Mouse (Mus musculus) lung, postnatal 4 days (tissue): ENCODE measurements around the gene Eif4enif1.
"Not testable (repeated sequence)": the region's sequence is repeated elsewhere in the genome, so short reads cannot be mapped to it uniquely, and the experiment has no call there.

Experiments
- DNase-seq, 2 experiments: peaks; one replicate each; pipeline ENCODE4 v3.0.0; 2021

Eif4enif1 gene

GRCm38 (mm10) chr11:3202231-3202701 lies at the start of gene Eif4enif1:
Gene Eif4enif1 (plus strand): TSS chr11:3202392.
- DNase-seq, result peak; percentile 94

- peak; percentile 70 to 82 for DNase-seq
These were observed 48.4 kb upstream of the Eif4enif1 start for GRCm38 (mm10) chr11:3153666-3154397.

GRCm38 (mm10) chr11:3156991-3157390 lies 45.2 kb upstream of the Eif4enif1 start:
- not testable (repeated sequence) for DNase-seq

GRCm38 (mm10) chr11:3157996-3158395 lies 44.2 kb upstream of the Eif4enif1 start:
- peak in 1 of 2 experiments; percentile 33 for DNase-seq

- DNase-seq, result not testable (repeated sequence)
These were observed 43.4 kb upstream of the Eif4enif1 start for GRCm38 (mm10) chr11:3158800-3159199.

- peak; percentile 61 to 79 for DNase-seq
These were observed 40.8 kb upstream of the Eif4enif1 start for GRCm38 (mm10) chr11:3161370-3161769.

- peak; percentile 76 to 78 for DNase-seq
These were observed 39.8 kb upstream of the Eif4enif1 start for GRCm38 (mm10) chr11:3162236-3162897.

GRCm38 (mm10) chr11:3163122-3163521 lies 39.1 kb upstream of the Eif4enif1 start:
- peak in 1 of 2 experiments; percentile 59 for DNase-seq

GRCm38 (mm10) chr11:3163661-3164060 lies 38.5 kb upstream of the Eif4enif1 start:
- DNase-seq, result not testable (repeated sequence)

- not testable (repeated sequence) for DNase-seq
These were observed 36.9 kb upstream of the Eif4enif1 start for GRCm38 (mm10) chr11:3165210-3165782.

GRCm38 (mm10) chr11:3166321-3166720 lies 35.9 kb upstream of the Eif4enif1 start:
- DNase-seq, result peak in 1 of 2 experiments; percentile 49

- DNase-seq, result not testable (repeated sequence)
These were observed 35.1 kb upstream of the Eif4enif1 start for GRCm38 (mm10) chr11:3167129-3167528.

- peak; percentile 66 to 71 for DNase-seq
These were observed 34.6 kb upstream of the Eif4enif1 start for GRCm38 (mm10) chr11:3167571-3168001.

- peak; percentile 56 to 71 for DNase-seq
These were observed 33.1 kb upstream of the Eif4enif1 start for GRCm38 (mm10) chr11:3169042-3169441.

GRCm38 (mm10) chr11:3171931-3172330 lies 30.3 kb upstream of the Eif4enif1 start:
- DNase-seq, result peak; percentile 68 to 71

- not testable (repeated sequence) for DNase-seq
These were observed 29.7 kb upstream of the Eif4enif1 start for GRCm38 (mm10) chr11:3172526-3172925.

- peak; percentile 79 for DNase-seq
These were observed 28.5 kb upstream of the Eif4enif1 start for GRCm38 (mm10) chr11:3173425-3174318.

- peak; percentile 43 to 44 for DNase-seq
These were observed 23.0 kb upstream of the Eif4enif1 start for GRCm38 (mm10) chr11:3178968-3179725.

GRCm38 (mm10) chr11:3179726-3180092 lies 22.5 kb upstream of the Eif4enif1 start:
- peak; percentile 53 to 54 for DNase-seq

GRCm38 (mm10) chr11:3180510-3181160 lies 21.6 kb upstream of the Eif4enif1 start:
- DNase-seq, result peak; percentile 6 to 25

GRCm38 (mm10) chr11:3181250-3181649 lies 20.9 kb upstream of the Eif4enif1 start:
- DNase-seq, result peak; percentile 79
